Mouse (Mus musculus) forebrain, embryonic 15.5 days (tissue): ENCODE results near the gene Grasp. TPM values are rescaled to one million over a fixed set of nuclear protein-coding genes. Genes with fewer than 3 reads are reported as not detected.

Experiments
- ATAC-seq: fragments of 200-750 bp; cut with Nextera tagmentation; replicated peaks from 2 replicates; pipeline ENCODE4 v1.8.0; 2017; ENCODE audit warnings: mild to moderate bottlenecking, moderate TSS enrichment, moderate library complexity
- H3K27ac ChIP-seq: fragments of 300-500 bp; sonication (generic); replicated peaks from 2 replicates; pipeline ENCODE4 v1.5.1; 2015; ENCODE audit warnings: mild to moderate bottlenecking, inconsistent platforms
- H3K27me3 ChIP-seq: fragments of 300-500 bp; sonication (generic); 2 replicates; pipeline ENCODE4 v1.6.1; 2015; ENCODE audit warnings: inconsistent platforms
- H3K36me3 ChIP-seq: fragments of 300-500 bp; sonication (generic); 2 replicates; pipeline ENCODE4 v1.6.1; 2015; ENCODE audit warnings: mild to moderate bottlenecking, inconsistent platforms
- H3K4me1 ChIP-seq: fragments of 300-500 bp; sonication (generic); 2 replicates; pipeline ENCODE4 v1.6.1; 2015; ENCODE audit warnings: inconsistent platforms
- H3K4me2 ChIP-seq: fragments of 300-500 bp; sonication (generic); replicated peaks from 2 replicates; pipeline ENCODE4 v1.6.1; 2015; ENCODE audit warnings: mild to moderate bottlenecking, inconsistent platforms
- H3K4me3 ChIP-seq: fragments of 300-500 bp; sonication (generic); 2 replicates; pipeline ENCODE4 v1.5.1; 2015; ENCODE audit warnings: mild to moderate bottlenecking, inconsistent platforms
- H3K9ac ChIP-seq: fragments of 300-500 bp; sonication (generic); replicated peaks from 2 replicates; pipeline ENCODE4 v1.6.1; 2015; ENCODE audit warnings: mild to moderate bottlenecking, inconsistent platforms
- H3K9me3 ChIP-seq: fragments of 300-500 bp; sonication (generic); 2 replicates; pipeline ENCODE4 v1.6.1; 2016; ENCODE audit warnings: inconsistent platforms
- WGBS: fragments of 180-500 bp; shearing (Covaris S2); methylation state at CpG from one replicate; pipeline ENCODE4 v1.1.7; 2015; ENCODE audit warnings: mixed read lengths; 5-methylcytosine and 5-hydroxymethylcytosine counted together
- polyA plus RNA-seq: library from polyadenylated mRNA; unstranded; fragments of >200 nt; fragmentation: Nextera tagmentation; extraction: Ambion mirVana; gene quantifications from 2 replicates; pipeline ENCODE4 v1.2.1, GENCODE M21; 2015

Gene Grasp
- polyA plus RNA-seq: 1.3 and 1.7 TPM in 2 replicates

DNA sequence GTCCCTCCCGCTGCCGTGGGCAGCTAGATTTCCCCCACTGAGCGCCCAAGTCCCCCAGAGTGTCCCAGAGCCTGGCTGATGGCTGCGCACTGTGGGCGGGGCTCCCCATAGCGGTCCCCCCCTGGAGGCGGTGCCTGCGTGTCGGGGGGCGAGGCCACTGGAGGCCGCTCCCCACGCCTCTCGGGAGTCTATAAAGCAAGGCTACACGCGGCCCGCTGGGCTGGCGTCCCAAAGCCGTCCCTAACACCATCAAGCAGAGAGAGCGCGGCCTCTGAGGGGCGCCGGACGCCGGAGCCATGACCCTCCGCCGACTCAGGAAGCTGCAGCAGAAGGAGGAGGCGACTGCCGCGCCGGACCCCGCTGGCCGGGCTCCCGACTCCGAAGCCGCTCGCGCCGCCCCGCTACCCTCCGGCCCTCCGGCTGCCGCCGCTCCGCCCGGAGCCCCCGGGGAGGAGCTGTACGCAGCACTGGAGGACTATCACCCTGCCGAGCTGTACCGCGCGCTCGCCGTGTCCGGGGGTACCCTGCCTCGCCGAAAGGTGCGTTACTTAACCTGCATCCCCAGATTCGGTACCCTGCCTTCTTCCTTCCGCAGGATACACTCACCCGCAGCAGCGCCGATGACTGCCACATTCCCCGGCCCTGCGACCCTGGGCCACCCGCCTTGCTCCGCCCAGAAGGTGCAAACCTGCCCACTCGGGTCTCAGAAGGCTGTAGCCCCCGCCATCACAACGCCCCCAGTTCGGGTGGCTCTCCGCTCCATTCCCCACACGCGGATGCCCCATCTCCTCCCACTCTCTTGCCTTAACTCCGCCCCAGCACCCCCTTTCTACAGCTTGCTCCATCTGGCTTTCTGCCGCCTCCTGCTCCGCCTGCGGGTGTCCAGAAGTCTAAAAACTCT lies at the start of gene Grasp:
TSS of gene Grasp (plus strand) at position 183 of the 901 bp plus-strand sequence.
- Histone ChIP-seq H3K9ac (peak within 1 kb of the TSS; percentile 66), H3K36me3 (no peaks in the 10 kb centered on the region), H3K27me3 (peaks cover 3% of the 10 kb centered on the region; the same call in 1 of the 2 replicates), H3K9me3 (no peaks in the 10 kb centered on the region), H3K4me3 (peak within 1 kb of the TSS; percentile 63), H3K4me1 (peaks cover 38% of the 10 kb centered on the region), H3K27ac (no peak within 1 kb of the TSS; the same call in 1 of the 2 replicates), H3K4me2 (peak within 1 kb of the TSS; percentile 98)
- WGBS: under 1% methylated on average over 77 of the region's 77 CpGs
- ATAC-seq: peak; percentile 87

DNA sequence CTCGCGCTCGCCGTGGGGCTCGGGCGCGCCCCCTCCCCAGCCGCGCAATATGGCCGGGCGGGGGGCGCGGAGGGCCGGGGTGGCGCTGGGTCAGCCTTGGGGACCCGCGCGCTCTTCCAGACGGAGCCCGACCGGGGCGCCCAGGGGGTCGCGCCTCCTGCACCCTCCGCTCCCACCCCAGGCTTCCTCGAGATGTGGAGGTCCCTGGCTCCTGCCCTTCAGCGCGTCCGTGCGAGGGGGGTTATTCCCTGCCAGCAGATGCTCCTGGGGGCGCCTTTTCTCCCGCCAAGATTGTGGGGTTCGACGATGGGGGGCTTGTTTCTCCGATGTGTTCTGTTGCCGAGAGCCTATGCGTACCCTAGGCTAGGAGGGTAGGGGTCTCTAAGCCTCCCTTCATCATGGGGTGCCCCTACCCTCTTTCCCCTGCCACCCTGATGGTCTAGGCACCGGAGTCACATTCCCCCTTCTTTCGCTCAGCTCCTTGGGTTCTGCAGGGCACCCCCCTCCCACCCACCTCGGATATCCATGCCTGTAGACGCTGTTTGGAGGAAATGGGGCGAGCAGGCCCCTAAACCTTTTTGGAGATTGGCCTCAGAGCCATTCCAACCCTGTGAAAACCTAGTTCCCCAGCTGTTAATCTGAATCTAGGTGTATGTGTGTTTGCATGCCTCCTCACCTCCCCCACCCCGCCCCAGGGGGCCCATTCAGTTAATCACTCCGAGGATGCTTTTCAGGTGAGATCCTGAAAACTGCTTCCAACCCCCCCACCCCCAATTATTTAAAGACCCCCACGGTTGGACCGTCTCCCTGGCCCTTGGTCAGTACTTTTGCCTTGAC lies 49.5 kb upstream of the Grasp start:
- H3K4me3 ChIP-seq: peak overlapping the region; percentile 79
- H3K9me3 ChIP-seq: no peaks in the 10 kb centered on the region
- no peaks in the 10 kb centered on the region for H3K27me3 ChIP-seq
- H3K36me3 ChIP-seq: no peaks in the 10 kb centered on the region
- H3K9ac ChIP-seq: peak overlapping the region; percentile 96
- under 1% methylated on average over 44 of the region's 46 CpGs for WGBS
- H3K4me2 ChIP-seq: peak overlapping the region; percentile 66
- H3K4me1 ChIP-seq: peaks cover 43% of the 10 kb centered on the region
- peak; percentile 60 for ATAC-seq
- peak overlapping the region; percentile 85 for H3K27ac ChIP-seq

DNA sequence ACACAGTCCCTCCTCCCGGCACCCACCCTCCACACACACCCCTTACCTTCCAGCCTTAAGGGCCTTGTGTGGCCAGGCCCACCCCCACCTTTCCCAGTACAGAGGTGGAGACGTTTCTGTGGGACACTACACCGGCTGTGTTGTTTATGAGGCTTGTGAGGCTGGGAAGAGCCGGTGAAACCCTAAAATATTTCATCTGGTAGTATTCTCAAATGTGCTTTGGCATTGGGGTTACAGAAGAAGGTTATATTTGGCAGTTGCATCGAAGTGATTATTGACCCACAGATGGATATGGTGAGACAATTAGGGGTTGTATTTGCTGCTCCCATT lies 48.9 kb upstream of the Grasp start:
- 7% methylated on average over 5 of the region's 5 CpGs for WGBS
- Histone ChIP-seq H3K27me3 (no peaks in the 10 kb centered on the region), H3K9me3 (no peaks in the 10 kb centered on the region), H3K4me1 (peaks cover 46% of the 10 kb centered on the region), H3K36me3 (no peaks in the 10 kb centered on the region), H3K4me2 (peak overlapping the region; percentile 66), H3K27ac (peak overlapping the region; percentile 85), H3K9ac (peak overlapping the region; percentile 96), H3K4me3 (peak overlapping the region; percentile 79)
- no peak for ATAC-seq

DNA sequence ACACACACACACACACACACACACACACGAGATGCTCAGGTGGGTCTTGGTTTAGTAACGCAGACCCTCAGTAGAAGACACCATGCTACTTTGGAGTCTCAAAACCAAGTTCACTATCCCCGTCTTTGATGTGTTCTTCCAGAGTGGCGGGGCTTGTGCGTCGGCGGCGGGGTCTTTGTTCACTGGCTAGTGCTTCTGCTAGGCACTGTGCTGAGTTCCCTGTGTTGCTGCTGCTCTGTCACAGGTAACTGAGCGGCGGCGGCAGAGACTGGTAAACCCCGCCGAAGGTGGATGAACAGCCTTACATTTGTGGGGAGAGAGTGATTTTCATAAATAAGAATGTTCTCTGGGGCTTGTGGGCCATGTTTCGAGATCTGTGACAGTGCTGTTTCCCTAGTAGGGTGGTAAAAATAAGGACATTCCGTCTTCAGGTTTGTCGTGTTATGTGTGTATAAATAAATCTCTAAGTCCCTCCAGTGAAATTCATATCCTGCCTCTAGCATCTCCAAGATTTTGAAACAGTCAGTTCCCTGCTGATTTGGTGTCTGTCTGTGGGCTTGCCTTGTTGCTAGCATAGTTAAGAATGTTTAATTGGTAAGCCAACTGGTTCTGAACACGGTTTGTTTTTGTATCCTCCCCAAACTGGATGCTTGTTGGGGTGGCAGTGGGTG lies 48.2 kb upstream of the Grasp start:
- peak overlapping the region; percentile 66 for H3K4me2 ChIP-seq
- WGBS: 15% methylated on average over 17 of the region's 17 CpGs
- no peak for ATAC-seq

DNA sequence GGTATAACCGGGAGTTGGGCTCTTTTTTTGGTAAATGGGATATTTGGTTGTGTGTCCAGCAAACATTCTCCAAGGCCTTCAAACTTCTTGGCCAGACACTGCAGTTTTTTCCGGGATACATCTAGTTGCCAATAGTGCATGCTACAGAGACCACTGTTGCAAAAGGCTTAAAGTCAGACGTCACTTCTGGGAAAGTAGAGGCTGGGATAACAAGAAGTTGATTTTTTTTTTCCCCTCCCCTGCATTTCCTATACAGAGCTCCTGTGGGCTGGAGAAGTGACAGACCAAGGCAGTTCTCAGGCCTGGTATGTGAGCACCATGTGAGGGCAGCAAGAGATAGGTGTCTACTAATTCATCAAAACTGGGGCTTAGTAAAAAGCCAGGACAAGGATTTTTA lies 47.7 kb upstream of the Grasp start:
- Histone ChIP-seq H3K27me3 (no peaks in the 10 kb centered on the region), H3K4me1 (peaks cover 51% of the 10 kb centered on the region), H3K4me2 (peak overlapping the region; percentile 66), H3K36me3 (no peaks in the 10 kb centered on the region), H3K9ac (peak overlapping the region; percentile 96; the same call in 1 of the 2 replicates), H3K27ac (no peak overlapping the region), H3K9me3 (no peaks in the 10 kb centered on the region), H3K4me3 (peak overlapping the region; percentile 79)
- 44% methylated on average over 3 of the region's 3 CpGs for WGBS
- no peak for ATAC-seq

More for the DNA sequence above, 48.2 kb upstream of the Grasp start:
- Histone ChIP-seq H3K36me3 (no peaks in the 10 kb centered on the region), H3K4me3 (peak overlapping the region; percentile 79), H3K4me1 (peaks cover 49% of the 10 kb centered on the region), H3K9me3 (no peaks in the 10 kb centered on the region), H3K27me3 (no peaks in the 10 kb centered on the region), H3K27ac (peak overlapping the region; percentile 85), H3K9ac (peak overlapping the region; percentile 96)

DNA sequence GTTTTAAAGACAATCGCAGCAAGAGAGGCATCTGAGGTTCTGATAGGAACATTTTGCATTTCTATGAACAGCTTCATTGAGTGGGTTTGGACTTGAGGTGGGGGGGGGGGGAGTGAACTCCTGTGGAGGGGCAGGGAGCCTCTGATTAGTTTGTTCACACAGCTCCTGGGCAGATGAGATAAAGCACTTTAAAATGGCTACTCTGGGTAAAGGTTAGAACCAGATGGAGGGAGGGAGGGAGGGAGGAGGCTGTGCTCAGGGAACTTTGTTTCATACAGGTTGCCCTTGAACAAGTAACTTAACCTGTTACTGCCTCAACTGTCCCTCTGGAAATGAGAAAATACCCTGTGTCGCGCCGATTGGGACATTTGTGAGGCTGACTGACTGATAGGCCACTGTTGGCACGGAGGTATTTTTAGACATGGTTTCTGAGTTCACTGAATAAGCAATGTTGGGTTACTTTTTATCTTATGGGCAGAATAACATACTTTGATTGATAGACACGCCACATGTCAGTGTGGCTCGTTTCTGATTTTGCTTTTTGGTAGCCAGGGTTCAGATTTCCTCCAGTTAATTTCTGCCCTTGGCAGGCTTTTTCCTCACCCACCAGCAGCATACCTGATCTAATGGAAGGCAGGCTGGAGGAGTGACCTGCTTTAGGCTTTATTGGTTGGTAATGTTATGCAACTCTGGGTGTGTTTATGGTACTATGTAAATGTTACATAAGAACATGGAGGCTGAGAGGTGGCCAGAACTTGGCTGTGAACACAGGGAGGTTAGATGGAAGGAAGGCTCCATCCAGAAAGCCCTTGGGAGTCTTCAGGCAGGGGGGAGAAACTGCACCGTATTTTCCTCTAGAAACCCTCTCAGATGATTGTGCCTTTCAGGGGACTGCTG lies 46.9 kb upstream of the Grasp start:
- Histone ChIP-seq H3K4me1 (peaks cover 54% of the 10 kb centered on the region), H3K4me3 (no peak overlapping the region), H3K27me3 (no peaks in the 10 kb centered on the region), H3K36me3 (no peaks in the 10 kb centered on the region), H3K27ac (no peak overlapping the region), H3K4me2 (peak overlapping the region; percentile 66; the same call in 1 of the 2 replicates), H3K9ac (no peak overlapping the region), H3K9me3 (no peaks in the 10 kb centered on the region)
- no peak for ATAC-seq
- 69% methylated on average over 8 of the region's 8 CpGs for WGBS

DNA sequence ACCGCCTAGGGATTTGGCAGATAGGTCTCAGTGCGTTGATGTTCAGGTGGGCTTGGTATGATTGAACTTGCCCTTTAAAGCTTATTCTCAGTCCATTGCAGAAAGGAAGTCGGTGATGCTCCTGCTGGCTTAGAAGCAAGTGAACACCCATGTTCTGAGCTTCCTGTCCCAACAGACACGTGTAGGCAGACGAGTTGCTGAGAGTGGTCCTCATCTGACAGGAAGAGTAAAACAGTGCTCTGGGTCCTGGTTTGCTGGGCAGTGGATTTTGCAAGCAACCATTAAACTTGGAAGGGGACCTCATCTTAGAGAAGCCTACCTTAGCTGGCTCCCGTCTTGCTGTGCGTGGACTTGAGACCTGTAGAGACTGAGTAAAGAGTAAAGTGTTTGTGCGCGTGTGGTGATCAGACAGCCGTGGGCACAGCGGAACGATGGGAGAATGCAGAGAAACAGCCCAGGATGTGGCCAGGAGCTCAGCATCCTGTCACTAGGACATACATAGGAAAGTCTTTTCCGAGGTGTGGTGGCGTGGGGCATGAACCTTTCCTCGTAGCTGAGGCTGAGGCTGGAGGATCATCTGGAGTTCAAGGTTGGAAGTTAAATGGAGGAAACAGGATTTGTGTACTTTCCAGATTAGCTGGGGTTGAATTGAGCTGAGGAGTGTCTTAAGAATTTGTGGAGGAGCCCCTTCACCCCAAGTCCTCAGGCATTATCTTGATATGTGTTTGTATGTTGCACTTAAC lies 43.5 kb upstream of the Grasp start:
- H3K4me1 ChIP-seq: peaks cover 52% of the 10 kb centered on the region
- no peak overlapping the region for H3K27ac ChIP-seq
- WGBS: 79% methylated on average over 15 of the region's 15 CpGs
- H3K27me3 ChIP-seq: no peaks in the 10 kb centered on the region
- H3K36me3 ChIP-seq: peaks cover 2% of the 10 kb centered on the region; the same call in 1 of the 2 replicates
- no peak overlapping the region for H3K4me3 ChIP-seq
- no peak overlapping the region for H3K9ac ChIP-seq
- no peak overlapping the region for H3K4me2 ChIP-seq
- no peak for ATAC-seq
- no peaks in the 10 kb centered on the region for H3K9me3 ChIP-seq

DNA sequence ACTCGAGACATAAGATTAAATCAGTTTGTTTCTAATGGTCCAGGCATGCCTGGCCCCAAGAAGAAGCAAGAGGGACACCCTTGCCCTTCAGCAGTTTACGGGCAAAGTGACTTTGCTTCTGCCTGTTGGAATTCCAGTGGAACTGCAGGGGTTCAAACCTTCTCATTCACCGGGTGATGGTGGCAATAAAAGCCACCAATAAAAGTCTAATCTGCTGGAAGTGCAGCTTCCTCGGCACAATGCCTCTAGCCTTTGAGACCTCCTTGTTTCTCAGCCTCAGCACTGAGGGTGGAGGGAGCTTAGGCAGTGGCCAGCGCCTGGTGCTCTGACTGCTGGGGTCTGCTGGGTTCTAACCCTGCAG lies 42.9 kb upstream of the Grasp start:
- no peak for ATAC-seq
- Histone ChIP-seq H3K36me3 (peaks cover 4% of the 10 kb centered on the region; the same call in 1 of the 2 replicates), H3K9ac (no peak overlapping the region), H3K27me3 (no peaks in the 10 kb centered on the region), H3K4me1 (peaks cover 46% of the 10 kb centered on the region), H3K27ac (no peak overlapping the region), H3K9me3 (no peaks in the 10 kb centered on the region), H3K4me2 (no peak overlapping the region), H3K4me3 (no peak overlapping the region)
- 28% methylated on average over 5 of the region's 5 CpGs for WGBS

DNA sequence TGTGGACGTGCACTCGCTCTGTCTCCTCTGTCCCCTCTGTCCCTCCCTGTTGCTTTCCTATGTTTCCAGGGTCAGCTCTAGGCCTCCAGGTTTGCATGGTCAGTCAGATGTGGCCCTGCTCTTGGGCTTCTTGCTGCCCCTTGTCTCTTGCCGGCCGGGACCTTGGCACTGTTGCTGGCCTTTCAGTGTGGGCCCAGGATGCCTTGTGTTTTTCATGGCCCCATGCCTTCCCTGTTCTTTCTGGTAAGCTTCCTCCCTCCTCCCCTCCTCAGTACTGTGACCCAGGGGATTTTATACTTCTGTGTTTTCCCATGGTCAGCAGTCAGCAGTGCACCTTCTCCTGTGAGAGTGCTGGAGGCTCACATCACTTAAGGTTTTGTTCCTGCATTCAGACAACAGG lies 42.5 kb upstream of the Grasp start:
- Histone ChIP-seq H3K36me3 (peaks cover 4% of the 10 kb centered on the region; the same call in 1 of the 2 replicates), H3K9me3 (no peaks in the 10 kb centered on the region), H3K4me1 (peaks cover 42% of the 10 kb centered on the region), H3K27me3 (no peaks in the 10 kb centered on the region), H3K9ac (no peak overlapping the region), H3K4me2 (no peak overlapping the region), H3K4me3 (no peak overlapping the region), H3K27ac (no peak overlapping the region)
- no peak for ATAC-seq
- 27% methylated on average over 4 of the region's 4 CpGs for WGBS

DNA sequence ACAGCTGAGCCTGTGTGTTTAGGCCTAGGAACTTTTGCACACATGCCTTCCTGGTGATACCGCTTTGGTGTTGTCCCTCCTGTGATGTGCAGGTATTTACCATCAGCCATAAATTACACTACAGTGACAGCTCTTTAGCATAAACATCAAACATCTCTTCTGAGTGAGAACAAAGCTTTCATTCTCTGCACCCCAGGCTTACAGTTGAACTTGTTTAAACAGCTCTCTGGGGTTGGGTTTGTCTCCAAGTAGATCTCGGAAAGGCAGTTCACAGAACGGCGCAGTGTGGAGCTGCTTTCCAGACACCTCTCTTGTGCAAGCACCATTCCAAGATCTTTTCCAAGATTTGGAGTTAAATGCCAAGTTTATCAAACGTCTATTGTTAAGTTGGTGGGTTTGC lies 41.3 kb upstream of the Grasp start:
- H3K9ac ChIP-seq: no peak overlapping the region
- H3K36me3 ChIP-seq: peaks cover 4% of the 10 kb centered on the region; the same call in 1 of the 2 replicates
- no peak overlapping the region for H3K4me2 ChIP-seq
- no peaks in the 10 kb centered on the region for H3K9me3 ChIP-seq
- no peaks in the 10 kb centered on the region for H3K27me3 ChIP-seq
- WGBS: 35% methylated on average over 5 of the region's 5 CpGs
- H3K4me3 ChIP-seq: no peak overlapping the region
- peaks cover 32% of the 10 kb centered on the region for H3K4me1 ChIP-seq
- H3K27ac ChIP-seq: no peak overlapping the region
- ATAC-seq: no peak
